Mouse (Mus musculus) intestine, embryonic 14.5 days (tissue): ENCODE data around the gene Tcap. TPM values are rescaled to one million over a fixed set of nuclear protein-coding genes. Genes with fewer than 3 reads are reported as not detected.

Experiments
- ATAC-seq: fragments of 200-750 bp; cut with Nextera tagmentation; replicated peaks from 2 replicates; pipeline ENCODE4 v1.8.0; 2017; ENCODE audit warnings: low read depth, moderate number of reproducible peaks, moderate TSS enrichment, moderate library complexity; ENCODE audit not compliant: low FRiP score, low TSS enrichment
- DNase-seq: peaks from one replicate; pipeline ENCODE4 v3.0.0-alpha.2; 2018; ENCODE audit warnings: low spot score
- H3K27ac ChIP-seq: fragments of 300-500 bp; sonication (generic); 2 replicates; pipeline ENCODE4 v1.5.1; 2014; ENCODE audit warnings: low read depth, mild to moderate bottlenecking, control low read depth
- H3K27me3 ChIP-seq: fragments of 300-500 bp; sonication (generic); replicated peaks from 2 replicates; pipeline ENCODE4 v1.6.1; 2014; ENCODE audit warnings: low read length, control low read depth; ENCODE audit not compliant: control insufficient read depth, insufficient read depth
- H3K36me3 ChIP-seq: fragments of 300-500 bp; sonication (generic); 2 replicates; pipeline ENCODE4 v1.6.1; 2014; ENCODE audit warnings: low read length, control low read depth; ENCODE audit not compliant: control insufficient read depth, insufficient read depth
- H3K4me1 ChIP-seq: fragments of 300-500 bp; sonication (generic); replicated peaks from 2 replicates; pipeline ENCODE4 v1.6.1; 2014; ENCODE audit warnings: low read length, control low read depth, mixed read lengths; ENCODE audit not compliant: control insufficient read depth, insufficient read depth
- H3K4me2 ChIP-seq: fragments of 300-500 bp; sonication (generic); 2 replicates; pipeline ENCODE4 v1.6.1; 2014; ENCODE audit warnings: low read length
- H3K4me3 ChIP-seq: fragments of 300-500 bp; sonication (generic); 2 replicates; pipeline ENCODE4 v1.5.1; 2014; ENCODE audit warnings: low read depth, low read length, control low read depth, mixed read lengths
- H3K9ac ChIP-seq: fragments of 300-500 bp; sonication (generic); 2 replicates; pipeline ENCODE4 v1.6.1; 2014; ENCODE audit warnings: mild to moderate bottlenecking, low read length
- H3K9me3 ChIP-seq: fragments of 300-500 bp; sonication (generic); 2 replicates; pipeline ENCODE4 v1.6.1; 2016; ENCODE audit warnings: low read length, control low read depth; ENCODE audit not compliant: control insufficient read depth
- WGBS: fragments of 180-500 bp; shearing (Covaris S2); extraction: QIAGEN DNeasy Blood & Tissue Kit; methylation state at CpG from one replicate; pipeline ENCODE4 v1.1.7; 2014; 5-methylcytosine and 5-hydroxymethylcytosine counted together
- polyA plus RNA-seq: library from polyadenylated mRNA; unstranded; fragments of >200 nt; fragmentation: Nextera tagmentation; extraction: Ambion mirVana; gene quantifications from 2 replicates; pipeline ENCODE4 v1.2.1, GENCODE M21; 2014

Gene Tcap
- polyA plus RNA-seq, 1 experiment from 2014 or later: not detected

DNA sequence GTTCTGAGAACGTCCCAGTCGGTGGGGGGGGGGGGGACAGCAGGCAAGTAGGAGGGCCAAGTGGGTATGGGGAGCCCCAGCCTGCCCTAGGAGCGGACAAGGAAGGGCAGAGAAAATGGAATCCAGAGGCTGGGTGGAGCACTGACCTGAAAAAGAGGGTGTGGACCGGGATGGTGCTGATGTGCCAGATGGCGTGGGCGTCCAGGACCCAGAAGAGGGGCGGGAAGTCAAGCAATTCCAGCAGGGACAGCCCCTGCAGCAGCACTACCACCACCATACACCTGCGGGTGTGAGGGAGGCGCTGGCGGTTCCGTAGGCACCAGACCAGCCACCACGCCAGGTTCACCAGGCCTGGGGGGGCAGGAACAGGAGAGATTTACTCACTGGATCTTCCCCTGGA, 6.5 kb downstream of the Tcap start:
- WGBS: 73% methylated on average over 12 of the region's 12 CpGs
- no peak overlapping the region for H3K27ac ChIP-seq
- H3K36me3 ChIP-seq: no peaks in the 10 kb centered on the region
- ATAC-seq: no peak
- DNase-seq: no peak
- no peaks in the 10 kb centered on the region for H3K9me3 ChIP-seq
- no peak overlapping the region for H3K9ac ChIP-seq
- no peak overlapping the region for H3K4me3 ChIP-seq
- H3K27me3 ChIP-seq: peaks cover 40% of the 10 kb centered on the region
- H3K4me1 ChIP-seq: peaks cover 17% of the 10 kb centered on the region; the same call in 1 of the 2 replicates
- no peak overlapping the region for H3K4me2 ChIP-seq

GRCm38 (mm10) chr11:98392034-98392433, 8.4 kb downstream of the Tcap start:
- Histone ChIP-seq H3K27me3 (peaks cover 21% of the 10 kb centered on the region), H3K4me2 (no peak overlapping the region), H3K9me3 (no peaks in the 10 kb centered on the region), H3K9ac (no peak overlapping the region), H3K4me3 (no peak overlapping the region), H3K36me3 (no peaks in the 10 kb centered on the region; the same call in 1 of the 2 replicates), H3K4me1 (peaks cover 17% of the 10 kb centered on the region; the same call in 1 of the 2 replicates), H3K27ac (0 out of 2 replicates have a peak overlapping the region, but pooled peaks have one; percentile 27)
- ATAC-seq: 0 out of 2 replicates have a peak, but pooled peaks have one; percentile 9
- WGBS: 14% methylated on average over 7 of the region's 8 CpGs
- DNase-seq: no peak

DNA sequence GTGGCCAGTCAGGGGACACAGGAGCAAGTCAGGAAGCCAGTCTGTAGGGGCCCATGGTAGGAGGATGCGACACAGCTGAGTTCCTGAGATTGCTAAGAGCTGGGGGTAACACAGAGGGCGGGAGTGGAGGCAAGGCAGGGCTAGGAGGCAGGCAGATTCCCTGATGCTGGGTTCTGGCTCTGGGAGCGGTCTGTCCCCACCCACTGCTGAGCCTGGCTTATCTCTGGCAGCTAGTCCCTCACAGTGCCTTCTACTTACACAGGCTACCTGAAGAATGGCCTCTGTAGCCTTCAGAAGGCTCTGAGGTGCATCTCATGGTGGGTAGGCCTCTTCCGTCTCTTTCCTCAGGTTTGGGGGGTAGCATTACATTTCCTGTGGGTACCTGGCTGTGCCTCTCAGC, 9.0 kb downstream of the Tcap start:
- Histone ChIP-seq H3K27ac (0 out of 2 replicates have a peak overlapping the region, but pooled peaks have one; percentile 27), H3K9me3 (no peaks in the 10 kb centered on the region), H3K4me2 (no peak overlapping the region), H3K4me3 (no peak overlapping the region), H3K36me3 (peaks cover 5% of the 10 kb centered on the region; the same call in 1 of the 2 replicates), H3K9ac (no peak overlapping the region), H3K4me1 (peaks cover 17% of the 10 kb centered on the region; the same call in 1 of the 2 replicates), H3K27me3 (peaks cover 15% of the 10 kb centered on the region)
- ATAC-seq: no peak; the same call in 1 of the 2 replicates
- 52% methylated on average over 4 of the region's 4 CpGs for WGBS
- DNase-seq: peak; percentile 57

DNA sequence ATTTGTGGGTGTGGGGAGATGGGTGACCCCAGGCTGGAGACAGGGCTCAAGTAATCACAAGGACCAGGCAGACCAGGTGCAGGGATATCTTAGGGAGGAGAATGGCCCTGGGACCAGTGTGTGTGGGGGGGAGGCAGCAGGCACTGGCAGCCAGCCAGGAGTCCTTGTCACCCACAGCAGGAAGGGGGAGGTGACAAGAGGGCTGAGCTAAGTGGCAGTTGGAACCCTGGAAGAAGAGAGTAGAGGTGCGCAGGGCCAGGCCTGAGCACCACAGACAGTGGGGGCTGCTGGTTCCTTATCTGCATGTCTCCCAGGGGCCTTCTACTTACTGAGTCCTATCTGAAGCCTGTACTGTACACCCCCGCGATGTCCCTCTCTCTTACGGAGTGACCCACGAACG, 9.7 kb downstream of the Tcap start:
- 64% methylated on average over 6 of the region's 6 CpGs for WGBS
- DNase-seq (no peak), ATAC-seq (0 out of 2 replicates have a peak, but pooled peaks have one; percentile 5)
- Histone ChIP-seq H3K9ac (no peak overlapping the region), H3K4me3 (no peak overlapping the region), H3K36me3 (peaks cover 5% of the 10 kb centered on the region; the same call in 1 of the 2 replicates), H3K27ac (no peak overlapping the region), H3K4me1 (peaks cover 17% of the 10 kb centered on the region; the same call in 1 of the 2 replicates), H3K4me2 (no peak overlapping the region), H3K9me3 (no peaks in the 10 kb centered on the region), H3K27me3 (peaks cover 8% of the 10 kb centered on the region)

- H3K4me3 ChIP-seq: no peak overlapping the region
- DNase-seq (no peak), ATAC-seq (no peak)
- no peaks in the 10 kb centered on the region for H3K9me3 ChIP-seq
- peaks cover 5% of the 10 kb centered on the region; the same call in 1 of the 2 replicates for H3K36me3 ChIP-seq
- H3K9ac ChIP-seq: no peak overlapping the region
- 43% methylated on average over 6 of the region's 6 CpGs for WGBS
- H3K27me3 ChIP-seq: 0 out of 2 replicates have a peak, but pooled peaks cover 5% of the 10 kb centered on the region
- peaks cover 17% of the 10 kb centered on the region; the same call in 1 of the 2 replicates for H3K4me1 ChIP-seq
- no peak overlapping the region for H3K4me2 ChIP-seq
- H3K27ac ChIP-seq: no peak overlapping the region
These were observed 10.7 kb downstream of the Tcap start for GRCm38 (mm10) chr11:98394301-98394700.

DNA sequence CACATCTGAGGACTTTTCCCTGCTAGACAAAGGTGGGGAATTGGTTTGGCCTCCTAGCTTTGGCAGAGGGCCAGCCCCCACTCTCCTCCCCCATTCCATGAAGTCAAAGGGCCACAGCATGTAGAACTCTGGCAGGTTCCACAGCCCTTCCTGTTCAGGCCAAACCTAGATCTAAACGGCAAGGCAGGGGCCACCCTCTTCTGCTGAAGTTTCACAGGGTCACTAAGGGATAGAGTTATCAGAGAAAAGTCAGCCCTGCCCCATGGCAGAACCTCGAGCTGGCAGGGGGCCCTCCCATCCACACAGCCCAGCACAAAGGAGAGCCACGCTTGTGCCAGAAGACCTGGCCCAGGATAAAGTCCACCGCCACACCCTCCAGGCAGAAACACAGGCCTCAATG, 11.4 kb downstream of the Tcap start:
- 34% methylated on average over 4 of the region's 4 CpGs for WGBS
- ATAC-seq: peak; percentile 48
- H3K27me3 ChIP-seq: 0 out of 2 replicates have a peak, but pooled peaks cover 5% of the 10 kb centered on the region
- H3K27ac ChIP-seq: peak overlapping the region; percentile 47; the same call in 1 of the 2 replicates
- H3K4me2 ChIP-seq: no peak overlapping the region
- peaks cover 5% of the 10 kb centered on the region; the same call in 1 of the 2 replicates for H3K36me3 ChIP-seq
- H3K4me3 ChIP-seq: no peak overlapping the region
- H3K9ac ChIP-seq: no peak overlapping the region
- peaks cover 24% of the 10 kb centered on the region for H3K4me1 ChIP-seq
- peak; percentile 65 for DNase-seq
- no peaks in the 10 kb centered on the region for H3K9me3 ChIP-seq

DNA sequence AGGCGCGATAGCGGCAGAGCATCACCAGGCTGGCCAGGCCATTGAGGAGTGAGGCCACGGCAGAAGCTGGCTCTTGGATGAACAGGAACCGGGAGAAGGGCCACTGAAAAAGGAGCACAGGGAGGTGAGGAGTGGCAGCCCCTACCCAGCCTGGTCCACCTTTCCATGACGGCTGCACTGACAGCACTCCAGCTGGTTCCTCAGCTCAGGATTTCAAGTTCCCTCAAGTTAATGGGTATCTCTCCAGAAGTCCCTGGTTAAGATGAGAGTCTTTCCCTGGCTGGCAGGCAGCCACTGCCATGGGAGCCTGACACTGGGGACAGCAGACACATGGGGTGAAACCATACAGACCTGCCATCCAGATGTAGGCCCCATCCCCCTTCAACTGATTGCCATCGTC, 14.3 kb downstream of the Tcap start:
- H3K9me3 ChIP-seq: no peaks in the 10 kb centered on the region
- ATAC-seq (no peak), DNase-seq (no peak)
- H3K4me2 ChIP-seq: no peak overlapping the region
- H3K4me1 ChIP-seq: peaks cover 21% of the 10 kb centered on the region
- H3K27me3 ChIP-seq: no peaks in the 10 kb centered on the region
- H3K4me3 ChIP-seq: no peak overlapping the region
- peaks cover 5% of the 10 kb centered on the region; the same call in 1 of the 2 replicates for H3K36me3 ChIP-seq
- H3K27ac ChIP-seq: no peak overlapping the region
- no peak overlapping the region for H3K9ac ChIP-seq
- WGBS: 89% methylated on average over 7 of the region's 7 CpGs

DNA sequence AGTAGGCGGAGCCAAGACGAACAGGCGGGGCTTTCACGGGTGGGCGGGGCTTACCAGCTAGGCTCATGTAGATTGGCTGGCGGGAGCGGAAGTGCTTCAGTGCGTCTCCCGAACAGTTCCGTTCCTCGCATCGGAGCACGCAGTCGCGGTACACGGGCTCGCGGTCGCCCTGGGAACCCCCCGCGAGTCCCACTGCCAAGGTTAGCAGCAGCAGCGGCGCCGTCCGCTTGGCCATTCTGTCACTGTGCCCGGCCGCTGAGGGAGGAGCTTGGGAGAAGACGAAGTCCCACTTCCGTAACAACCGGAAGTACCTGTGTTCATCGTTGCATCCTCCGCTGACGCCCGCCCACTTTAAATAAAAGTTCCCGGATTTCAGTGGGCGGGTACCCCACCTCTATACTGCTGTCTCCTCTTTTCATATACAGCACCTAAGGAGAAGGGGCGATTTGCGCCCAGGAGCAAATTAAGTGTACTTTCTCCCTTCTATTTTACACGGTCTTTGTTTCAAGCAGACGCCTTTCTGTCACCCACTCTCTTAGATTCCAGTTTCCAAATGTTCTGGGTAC, 16.6 kb downstream of the Tcap start, which contains the start of gene Pgap3:
Gene Pgap3 (minus strand): TSS at position 330 of the 566 bp plus-strand sequence.
- Histone ChIP-seq H3K4me2 (peak within 1 kb of the TSS; percentile 84), H3K4me1 (peaks cover 12% of the 10 kb centered on the region), H3K27ac (peak within 1 kb of the TSS; percentile 96), H3K4me3 (peak within 1 kb of the TSS; percentile 82), H3K27me3 (no peaks in the 10 kb centered on the region), H3K36me3 (peaks cover 5% of the 10 kb centered on the region; the same call in 1 of the 2 replicates), H3K9me3 (no peaks in the 10 kb centered on the region), H3K9ac (peak within 1 kb of the TSS; percentile 77)
- DNase-seq: peak; percentile 96
- WGBS: 0% methylated on average over 40 of the region's 40 CpGs
- peak; percentile 87 for ATAC-seq
